Comparison of ENCODE assay signal across 8 mouse cellular contexts in the genomic region with DNA sequence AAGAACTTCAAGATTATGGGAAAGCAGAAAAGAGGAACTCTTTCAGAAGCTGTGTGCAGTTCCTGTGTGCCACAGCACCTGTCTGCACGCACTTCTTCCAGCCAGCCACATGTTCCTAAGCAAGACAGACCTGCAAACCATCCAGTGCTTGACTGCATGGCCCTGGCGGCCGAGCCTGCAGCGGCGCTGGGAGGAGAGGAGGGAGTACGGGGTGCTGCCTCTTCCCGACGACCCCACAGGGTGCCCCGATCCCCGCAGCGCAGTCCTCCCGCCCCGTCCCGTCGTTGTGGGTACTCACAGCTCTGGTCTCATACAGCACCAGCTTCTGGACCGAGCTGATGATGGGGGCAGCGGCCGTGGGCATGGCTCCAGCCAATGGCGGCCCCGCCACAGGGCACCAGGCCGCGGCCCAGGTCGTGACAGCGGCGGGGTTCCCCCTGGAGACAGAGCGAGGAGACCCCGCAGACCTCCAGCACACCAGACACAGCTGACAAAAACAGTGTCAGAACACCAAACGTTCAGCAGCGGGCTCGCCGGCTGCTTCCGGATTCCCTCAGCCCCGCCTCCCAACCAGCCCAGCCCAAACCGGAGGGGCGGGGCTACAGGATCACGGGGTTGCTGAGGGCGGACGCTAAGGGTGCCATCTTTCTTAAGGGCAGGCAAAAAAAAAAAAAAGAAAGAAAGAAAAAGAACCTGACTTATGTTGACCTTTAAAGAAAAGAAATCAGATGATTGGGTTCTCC. TPM values are rescaled to one million over a fixed set of nuclear protein-coding genes. Genes with fewer than 3 reads are reported as not detected.
DNase-seq lines count a peak whose midpoint lies in the region; ATAC-seq lines count a peak whose summit lies in the region.

Gene Fig4 (minus strand): TSS at position 572 of the 743 bp plus-strand sequence.

- under 1% methylated on average over 38 of the region's 38 CpGs for WGBS in hindbrain, embryonic 11.5 days

- ATAC-seq in hindbrain, embryonic 11.5 days (ENCODE audit: low FRiP score): peak; percentile 94

- H3K36me3 ChIP-seq in hindbrain, embryonic 11.5 days (ENCODE audit: control insufficient read depth, insufficient read depth, low read length): no peaks in the 10 kb centered on the region

- peak within 1 kb of the TSS; percentile 80 for H3K9ac ChIP-seq in hindbrain, embryonic 11.5 days (ENCODE audit: low read depth, low read length)

- no peaks in the 10 kb centered on the region for H3K27me3 ChIP-seq in hindbrain, embryonic 11.5 days (ENCODE audit: control insufficient read depth, insufficient read depth, low read length)

- H3K4me2 ChIP-seq in hindbrain, embryonic 11.5 days (replicated peaks; ENCODE audit: low read depth, low read length): peak within 1 kb of the TSS; percentile 74

- H3K4me3 ChIP-seq in hindbrain, embryonic 11.5 days (ENCODE audit: low read depth, low read length): peak within 1 kb of the TSS; percentile 85

- H3K4me1 ChIP-seq in hindbrain, embryonic 11.5 days (replicated peaks; ENCODE audit: control insufficient read depth, insufficient read depth, low read length): no peaks in the 10 kb centered on the region

- 0 out of 2 replicates have a peak within 1 kb of the TSS, but pooled peaks have one; percentile 49 for H3K27ac ChIP-seq in hindbrain, embryonic 11.5 days (ENCODE audit: low read depth, low read length)

- H3K9me3 ChIP-seq in hindbrain, embryonic 11.5 days (ENCODE audit: control insufficient read depth, low read length): no peaks in the 10 kb centered on the region

- peak; percentile 98 for DNase-seq in MN1 (ENCODE audit: low spot score)
- peak; percentile 87 for DNase-seq in cerebellum, adult 9-10 months
- DNase-seq in frontal cortex, adult 2 months (ENCODE audit: extremely low spot score in 1 of 2, low spot score in 1 of 2): peak; percentile 47 to 86
- peak; percentile 95 for DNase-seq in hindbrain, embryonic 11.5 days (ENCODE audit: low spot score)
- DNase-seq in layer of hippocampus, postnatal 10 days (ENCODE audit: low spot score in 2 of 2): peak; percentile 83 to 90
- peak; percentile 89 for DNase-seq in lung, postnatal 14 days
- peak; percentile 78 for DNase-seq in retina, adult 2 months (ENCODE audit: low read depth, low spot score)
- DNase-seq in thymus, postnatal 36 days: peak; percentile 88 to 92

RNA-seq across cellular contexts. Expression of gene Fig4, which starts in this region (rescaled TPM):
- 17.1 and 20.4 TPM in 2 replicates for polyA plus RNA-seq in frontal cortex, adult 2 months (2012; rRNA removed)
- polyA plus RNA-seq in hindbrain, embryonic 11.5 days (2014; fragmentation: Nextera tagmentation; extraction: Ambion mirVana): 23.3 and 26.8 TPM in 2 replicates
- total RNA-seq in layer of hippocampus, postnatal 10 days (2021): 10 to 100 TPM; 36.4 to 36.5 TPM

Comparison
In these comparisons a context has a peak if more than half of its experiments do, and no peak if none do; other contexts are left out.
1. Peak in every context shown above with its lines: DNase-seq, ATAC-seq, H3K4me3 ChIP-seq and H3K27ac ChIP-seq.